Mouse (Mus musculus) colon, adult 2 months (tissue): Measurements from ENCODE around the gene Fads3. TPM values are rescaled to one million over a fixed set of nuclear protein-coding genes. Genes with fewer than 3 reads are reported as not detected.

Experiments used
- polyA plus RNA-seq: library from polyadenylated mRNA; depleted of rRNA; stranded (reverse); fragments of >200 nt; gene quantifications from 2 replicates; pipeline ENCODE4 v1.2.3, GENCODE M21; 2012; rRNA removed

The Fads3 gene
- polyA plus RNA-seq = 48.1 and 52.0 TPM in 2 replicates

DNA sequence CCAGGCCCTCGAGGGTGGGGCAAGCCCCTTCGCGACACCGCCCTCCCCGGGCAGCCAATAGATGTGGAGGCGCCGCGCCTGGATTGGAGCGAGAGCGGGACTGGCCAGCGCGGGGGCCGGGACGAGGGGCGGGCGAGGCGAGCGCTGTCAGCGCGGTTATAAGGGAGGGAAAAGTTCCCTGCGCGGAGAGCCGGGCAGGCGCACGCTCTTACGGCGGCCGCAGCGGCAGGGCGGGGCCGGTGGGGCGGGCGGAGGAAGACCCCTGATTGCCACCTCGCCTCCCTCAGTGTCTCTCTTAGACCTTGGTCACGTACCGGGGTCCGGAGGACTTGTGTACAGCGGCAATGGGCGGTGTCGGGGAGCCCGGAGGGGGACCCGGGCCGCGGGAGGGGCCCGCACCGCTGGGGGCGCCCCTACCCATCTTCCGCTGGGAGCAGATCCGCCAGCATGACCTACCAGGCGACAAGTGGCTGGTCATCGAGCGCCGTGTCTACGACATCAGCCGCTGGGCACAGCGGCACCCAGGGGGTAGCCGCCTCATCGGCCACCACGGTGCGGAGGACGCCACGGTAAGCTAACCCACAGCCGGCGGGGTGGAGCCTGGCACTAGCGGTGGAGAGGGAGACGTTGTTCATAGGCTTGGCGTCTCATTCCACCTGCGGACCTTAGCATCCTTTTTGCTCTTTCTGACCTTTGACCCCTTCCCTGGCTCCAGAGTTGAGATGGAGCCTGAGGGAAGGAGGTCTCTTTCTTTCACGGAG, at the start of gene Fads3:
Gene Fads3, plus strand, starts transcription at position 182 of the 761 bp plus-strand sequence.

DNA sequence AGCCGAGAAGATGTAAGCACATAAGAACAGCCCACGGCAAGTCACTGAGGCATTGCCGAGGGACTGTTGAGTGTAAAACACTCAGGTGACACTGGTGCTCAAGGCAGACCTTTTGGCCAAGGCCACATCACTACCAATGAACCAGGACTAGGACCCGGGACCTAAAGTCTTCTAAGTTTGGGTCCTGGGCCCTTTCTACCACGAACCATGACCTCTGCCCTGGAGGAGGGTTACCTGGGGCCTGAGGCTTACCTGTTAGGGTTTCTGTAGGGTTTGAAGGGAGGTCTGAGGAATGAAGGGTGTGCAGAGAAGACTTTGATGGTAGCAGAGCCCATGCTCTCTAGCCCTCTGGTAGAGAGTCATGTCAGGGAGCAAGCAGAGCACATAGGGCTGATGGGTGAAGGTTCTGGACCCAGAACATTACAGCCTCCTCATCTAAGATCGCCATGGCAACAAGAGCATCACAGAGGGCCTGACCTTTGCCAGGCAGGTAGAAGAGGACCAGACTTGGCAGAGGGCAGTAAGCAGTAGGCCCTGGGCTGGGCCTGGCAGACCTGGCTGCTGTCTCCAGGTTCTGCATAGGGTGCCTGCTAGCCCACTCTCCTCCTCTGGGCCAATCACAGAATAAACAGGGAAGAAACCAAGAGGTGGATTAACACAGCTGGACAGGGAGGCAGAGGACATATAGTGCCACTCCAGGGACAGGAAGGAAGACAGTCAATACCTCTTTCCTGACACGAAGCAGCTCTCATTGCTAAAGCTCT, 40.0 kb upstream of the Fads3 start, which contains the start of the genes Best1 and Rab3il1:
Gene Best1, minus strand, starts transcription at position 428 of the 764 bp plus-strand sequence.
Gene Rab3il1, plus strand, starts transcription at position 464 of the 764 bp plus-strand sequence.

DNA sequence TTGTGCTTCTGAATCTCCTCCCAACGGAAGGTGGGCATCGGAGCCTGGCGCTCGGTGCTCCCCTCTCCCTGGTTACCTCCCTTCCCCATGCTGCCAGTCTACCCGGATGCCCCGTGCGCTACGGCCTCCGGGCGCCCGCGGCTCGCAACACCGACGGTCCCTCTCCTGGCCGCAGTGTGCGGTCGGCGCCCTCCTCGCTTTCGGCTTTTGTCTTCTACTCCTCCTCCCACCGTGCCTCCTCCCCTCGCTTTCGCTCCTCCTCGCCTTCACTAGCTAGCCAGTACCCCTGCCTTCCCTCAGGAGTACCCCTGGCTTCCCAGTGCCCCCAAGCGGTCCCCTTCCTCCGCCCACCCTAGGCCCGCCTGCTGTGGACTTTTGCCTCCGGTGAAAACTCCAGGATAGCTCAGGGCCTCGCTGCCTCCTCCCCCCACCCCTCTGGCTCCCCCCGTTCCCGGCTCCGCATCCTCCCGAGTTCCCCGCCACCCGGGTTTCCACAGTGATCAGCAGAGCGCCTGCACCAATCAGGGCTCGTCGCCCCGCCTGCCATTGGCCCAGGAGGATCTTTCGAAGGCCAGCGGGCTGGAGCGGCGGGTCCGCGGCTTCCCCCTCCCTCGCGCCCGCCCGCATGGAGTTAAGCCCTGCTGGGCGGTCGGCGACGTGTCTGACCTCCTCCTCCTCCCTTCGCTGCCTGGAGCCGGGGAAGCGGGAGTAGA, 60.1 kb downstream of the Fads3 start, which contains the start of gene Fads2:
Gene Fads2, minus strand, starts transcription at position 406 of the 713 bp plus-strand sequence.

Other genes with a start within 250 kb of the Fads3 start
- gene Scgb2a2, start 194.0 kb upstream of the Fads3 start, polyA plus RNA-seq = not detected in 2 replicates
- 11.9 and 15.0 TPM in 2 replicates for gene Incenp, start 142.0 kb upstream of the Fads3 start, polyA plus RNA-seq
- 7,781 and 8,169 TPM in 2 replicates for gene Fth1, start 61.0 kb upstream of the Fads3 start, polyA plus RNA-seq
- 0.56 and 0.65 TPM in 2 replicates for gene Best1, start 39.9 kb upstream of the Fads3 start, polyA plus RNA-seq
- 8.3 and 9.7 TPM in 2 replicates for gene Rab3il1, start 39.9 kb upstream of the Fads3 start, polyA plus RNA-seq
- 153 and 205 TPM in 2 replicates for gene Fads2, start 60.2 kb downstream of the Fads3 start, polyA plus RNA-seq
- 16.3 and 17.7 TPM in 2 replicates for gene Fads1, start 141.3 kb downstream of the Fads3 start, polyA plus RNA-seq
- gene Tmem258, start 162.4 kb downstream of the Fads3 start, polyA plus RNA-seq = 107 and 109 TPM in 2 replicates
- 10.8 and 11.0 TPM in 2 replicates for gene Fen1, start 162.6 kb downstream of the Fads3 start, polyA plus RNA-seq
- gene Myrf, start 199.2 kb downstream of the Fads3 start, polyA plus RNA-seq = 2.3 TPM in 2 replicates